Mouse (Mus musculus): ENCODE data around the gene Pigk. TPM values are rescaled to one million over a fixed set of nuclear protein-coding genes. Genes with fewer than 3 reads are reported as not detected.

The Pigk gene
- total RNA-seq, 1 experiment = 44.6 TPM

DNA sequence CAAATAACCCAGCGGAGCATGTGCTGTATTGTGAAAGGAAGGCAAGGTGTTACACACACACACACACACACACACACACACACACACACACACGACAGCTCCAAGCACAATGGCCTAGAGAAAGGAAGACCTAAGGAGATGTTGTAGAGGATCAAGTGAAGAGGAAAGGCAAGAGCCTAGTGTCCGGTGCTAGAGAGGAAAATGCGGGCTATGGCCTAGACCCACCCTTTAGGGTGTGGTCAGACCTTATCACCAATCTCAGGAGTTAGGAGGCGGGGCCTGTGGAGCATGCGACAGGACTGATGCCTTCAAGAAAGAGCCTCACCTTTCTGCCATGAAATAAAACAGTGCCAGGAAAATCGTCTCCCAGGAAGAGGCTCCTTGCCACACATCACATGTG, 234.7 kb downstream of the Pigk start:
- Histone ChIP-seq H3K4me3 (ENCODE audit: insufficient read depth in 1 of 2, low read depth in 1 of 2, low read length in 2 of 2, poor library complexity in 1 of 2, severe bottlenecking in 1 of 2) (no peak overlapping the region), H3K4me1 (ENCODE audit: control insufficient read depth in 2 of 2, insufficient read depth in 2 of 2, low read length in 2 of 2, poor library complexity in 1 of 2) (no peaks in the 10 kb centered on the region), H3K9me3 (ENCODE audit: control insufficient read depth, insufficient read depth, low read depth, low read length) (no peaks in the 10 kb centered on the region), H3K9ac (ENCODE audit: insufficient read depth, low read depth, low read length, poor library complexity, severe bottlenecking) (no peak overlapping the region), H3K36me3 (ENCODE audit: control insufficient read depth, insufficient read depth, low read length, poor library complexity, severe bottlenecking) (no peaks in the 10 kb centered on the region), H3K27ac (ENCODE audit: insufficient read depth, low read depth, low read length, poor library complexity, severe bottlenecking) (no peak overlapping the region)
- no peak for DNase-seq (ENCODE audit: low read depth, low spot score)
- in situ Hi-C loops (cut with MboI; ENCODE audit: low sequenced_read_pairs in 2 of 2, unreplicated experiment in 2 of 2) = no loop called here
- TF ChIP-seq ZNF384 (IDR thresholded peaks at IDR 0.05; ENCODE audit: low read depth, low read length) (no peak), CHD2 (IDR thresholded peaks at IDR 0.05; ENCODE audit: low read depth, low read length) (no peak)

DNA sequence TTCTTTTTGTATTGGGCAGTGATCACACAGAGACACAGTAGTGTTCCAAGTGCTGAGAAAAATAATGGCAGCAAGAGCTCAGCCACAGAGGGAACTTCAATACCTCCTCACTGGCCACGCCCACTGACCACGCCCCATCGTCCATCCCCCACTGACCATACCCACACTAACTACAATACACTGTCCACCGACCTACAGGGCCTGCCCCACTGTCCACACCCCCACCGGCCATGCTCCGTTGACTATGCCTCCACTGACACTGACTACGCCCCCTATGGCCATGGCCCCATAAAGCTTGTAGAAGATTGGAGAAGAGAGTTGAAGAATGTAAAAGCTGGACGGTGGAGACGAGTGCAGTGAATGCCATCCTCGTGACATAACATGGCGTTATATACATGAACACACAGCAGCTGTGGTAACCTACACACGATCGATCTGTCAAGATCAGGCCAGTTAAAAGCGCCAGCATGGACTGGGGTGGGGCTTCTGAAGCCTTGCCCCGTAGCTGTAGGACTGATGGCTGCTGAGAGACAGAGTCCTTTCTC, 235.4 kb downstream of the Pigk start:
- Histone ChIP-seq H3K9me3 (ENCODE audit: control insufficient read depth, insufficient read depth, low read depth, low read length) (no peaks in the 10 kb centered on the region), H3K36me3 (ENCODE audit: control insufficient read depth, insufficient read depth, low read length, poor library complexity, severe bottlenecking) (no peaks in the 10 kb centered on the region), H3K9ac (ENCODE audit: insufficient read depth, low read depth, low read length, poor library complexity, severe bottlenecking) (no peak overlapping the region), H3K4me1 (ENCODE audit: control insufficient read depth in 2 of 2, insufficient read depth in 2 of 2, low read length in 2 of 2, poor library complexity in 1 of 2) (no peaks in the 10 kb centered on the region), H3K4me3 (ENCODE audit: insufficient read depth in 1 of 2, low read depth in 1 of 2, low read length in 2 of 2, poor library complexity in 1 of 2, severe bottlenecking in 1 of 2) (no peak overlapping the region), H3K27ac (ENCODE audit: insufficient read depth, low read depth, low read length, poor library complexity, severe bottlenecking) (no peak overlapping the region)
- TF ChIP-seq CHD2 (IDR thresholded peaks at IDR 0.05; ENCODE audit: low read depth, low read length) = no peak
- no peak for TF ChIP-seq HCFC1 (IDR thresholded peaks at IDR 0.05; ENCODE audit: borderline replicate concordance, insufficient read depth, low read length)
- no peak for TF ChIP-seq ZNF384 (IDR thresholded peaks at IDR 0.05; ENCODE audit: low read depth, low read length)
- in situ Hi-C loops (cut with MboI; ENCODE audit: low sequenced_read_pairs in 2 of 2, unreplicated experiment in 2 of 2) = no loop called here
- DNase-seq (ENCODE audit: low read depth, low spot score) = no peak

DNA sequence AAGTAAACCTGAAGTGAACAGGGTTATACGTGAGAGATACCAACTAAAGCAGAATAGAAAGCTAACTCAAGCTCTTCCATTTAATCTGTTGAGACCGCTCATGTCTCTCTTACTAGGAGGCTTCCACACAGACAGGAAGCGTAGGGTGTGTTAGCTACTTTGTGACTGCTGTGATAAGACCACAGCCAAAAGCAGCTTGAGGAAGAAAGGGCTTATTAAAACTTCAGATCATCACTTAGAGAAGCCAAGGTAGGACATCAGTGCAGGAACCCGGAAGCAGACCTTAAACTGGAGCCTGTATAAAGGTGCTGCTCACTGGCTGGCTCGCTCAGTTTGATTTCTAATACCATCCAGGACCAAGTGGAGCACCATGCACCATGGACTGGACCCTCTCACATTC, 236.4 kb downstream of the Pigk start:
- TF ChIP-seq ZC3H11A (IDR thresholded peaks at IDR 0.05; ENCODE audit: borderline replicate concordance, low read depth, low read length) = no peak
- TF ChIP-seq MAFK (IDR thresholded peaks at IDR 0.05; ENCODE audit: insufficient read depth, low read depth, low read length) = no peak
- TF ChIP-seq ZNF384 (IDR thresholded peaks at IDR 0.05; ENCODE audit: low read depth, low read length) = no peak
- no peak for TF ChIP-seq HCFC1 (IDR thresholded peaks at IDR 0.05; ENCODE audit: borderline replicate concordance, insufficient read depth, low read length)
- TF ChIP-seq CHD2 (IDR thresholded peaks at IDR 0.05; ENCODE audit: low read depth, low read length) = no peak
- in situ Hi-C loops (cut with MboI; ENCODE audit: low sequenced_read_pairs in 2 of 2, unreplicated experiment in 2 of 2) = no loop called here

DNA sequence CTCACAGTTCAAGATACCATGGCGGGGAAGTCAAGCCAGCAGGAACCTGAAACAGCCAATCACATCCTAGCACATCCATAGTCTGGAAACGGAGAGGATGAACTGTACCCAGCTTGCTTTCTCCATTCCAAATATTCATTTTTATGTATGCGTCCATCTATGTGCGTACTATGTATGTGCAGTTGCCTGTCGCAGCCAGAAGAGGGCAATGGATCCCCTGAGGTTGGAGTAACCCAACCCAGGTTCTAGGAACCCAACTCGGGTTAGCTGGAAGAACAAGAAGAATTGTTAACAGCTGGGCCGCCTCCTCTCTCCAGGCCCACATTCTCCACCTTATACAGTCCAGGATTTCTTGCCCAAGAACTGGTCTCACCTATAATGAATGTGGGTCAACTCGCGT, 237.0 kb downstream of the Pigk start:
- in situ Hi-C loops (cut with MboI; ENCODE audit: low sequenced_read_pairs in 2 of 2, unreplicated experiment in 2 of 2) = no loop called here
- TF ChIP-seq CHD2 (IDR thresholded peaks at IDR 0.05; ENCODE audit: low read depth, low read length) (no peak), ZC3H11A (IDR thresholded peaks at IDR 0.05; ENCODE audit: borderline replicate concordance, low read depth, low read length) (no peak; the same call in 1 of the 2 replicates), ZNF384 (IDR thresholded peaks at IDR 0.05; ENCODE audit: low read depth, low read length) (no peak), MAFK (IDR thresholded peaks at IDR 0.05; ENCODE audit: insufficient read depth, low read depth, low read length) (no peak), HCFC1 (IDR thresholded peaks at IDR 0.05; ENCODE audit: borderline replicate concordance, insufficient read depth, low read length) (no peak)
- H3K27ac ChIP-seq (ENCODE audit: insufficient read depth, low read depth, low read length, poor library complexity, severe bottlenecking) = no peak overlapping the region
- no peaks in the 10 kb centered on the region for H3K4me1 ChIP-seq (ENCODE audit: control insufficient read depth in 2 of 2, insufficient read depth in 2 of 2, low read length in 2 of 2, poor library complexity in 1 of 2)
- DNase-seq (ENCODE audit: low read depth, low spot score) = no peak
- H3K36me3 ChIP-seq (ENCODE audit: control insufficient read depth, insufficient read depth, low read length, poor library complexity, severe bottlenecking) = no peaks in the 10 kb centered on the region
- H3K9ac ChIP-seq (ENCODE audit: insufficient read depth, low read depth, low read length, poor library complexity, severe bottlenecking) = no peak overlapping the region
- H3K9me3 ChIP-seq (ENCODE audit: control insufficient read depth, insufficient read depth, low read depth, low read length) = no peaks in the 10 kb centered on the region
- no peak overlapping the region for H3K4me3 ChIP-seq (ENCODE audit: insufficient read depth in 1 of 2, low read depth in 1 of 2, low read length in 2 of 2, poor library complexity in 1 of 2, severe bottlenecking in 1 of 2)

More for the DNA sequence above, 236.4 kb downstream of the Pigk start:
- Histone ChIP-seq H3K9me3 (ENCODE audit: control insufficient read depth, insufficient read depth, low read depth, low read length) (no peaks in the 10 kb centered on the region), H3K4me3 (ENCODE audit: insufficient read depth in 1 of 2, low read depth in 1 of 2, low read length in 2 of 2, poor library complexity in 1 of 2, severe bottlenecking in 1 of 2) (no peak overlapping the region), H3K4me1 (ENCODE audit: control insufficient read depth in 2 of 2, insufficient read depth in 2 of 2, low read length in 2 of 2, poor library complexity in 1 of 2) (no peaks in the 10 kb centered on the region), H3K27ac (ENCODE audit: insufficient read depth, low read depth, low read length, poor library complexity, severe bottlenecking) (no peak overlapping the region), H3K36me3 (ENCODE audit: control insufficient read depth, insufficient read depth, low read length, poor library complexity, severe bottlenecking) (no peaks in the 10 kb centered on the region), H3K9ac (ENCODE audit: insufficient read depth, low read depth, low read length, poor library complexity, severe bottlenecking) (no peak overlapping the region)
- DNase-seq (ENCODE audit: low read depth, low spot score) = no peak

Data from ES-E14 (cell line).